Mouse (Mus musculus) bone marrow, adult 2 months (tissue): ENCODE data around the gene Vwa5b2.

ENCODE experiments used
- CTCF ChIP-seq: fragments of 200-500 bp; IDR thresholded peaks from 2 replicates; pipeline ENCODE4 v1.5.1; 2011; ENCODE audit warnings: low read length, control low read depth; ENCODE audit not compliant: control insufficient read depth, insufficient read depth
- POLR2A ChIP-seq: fragments of 200-500 bp; IDR thresholded peaks from 2 replicates; pipeline ENCODE4 v1.6.1; 2011; ENCODE audit warnings: low read depth, mild to moderate bottlenecking, control low read depth, low read length, borderline replicate concordance; ENCODE audit not compliant: control insufficient read depth

DNA sequence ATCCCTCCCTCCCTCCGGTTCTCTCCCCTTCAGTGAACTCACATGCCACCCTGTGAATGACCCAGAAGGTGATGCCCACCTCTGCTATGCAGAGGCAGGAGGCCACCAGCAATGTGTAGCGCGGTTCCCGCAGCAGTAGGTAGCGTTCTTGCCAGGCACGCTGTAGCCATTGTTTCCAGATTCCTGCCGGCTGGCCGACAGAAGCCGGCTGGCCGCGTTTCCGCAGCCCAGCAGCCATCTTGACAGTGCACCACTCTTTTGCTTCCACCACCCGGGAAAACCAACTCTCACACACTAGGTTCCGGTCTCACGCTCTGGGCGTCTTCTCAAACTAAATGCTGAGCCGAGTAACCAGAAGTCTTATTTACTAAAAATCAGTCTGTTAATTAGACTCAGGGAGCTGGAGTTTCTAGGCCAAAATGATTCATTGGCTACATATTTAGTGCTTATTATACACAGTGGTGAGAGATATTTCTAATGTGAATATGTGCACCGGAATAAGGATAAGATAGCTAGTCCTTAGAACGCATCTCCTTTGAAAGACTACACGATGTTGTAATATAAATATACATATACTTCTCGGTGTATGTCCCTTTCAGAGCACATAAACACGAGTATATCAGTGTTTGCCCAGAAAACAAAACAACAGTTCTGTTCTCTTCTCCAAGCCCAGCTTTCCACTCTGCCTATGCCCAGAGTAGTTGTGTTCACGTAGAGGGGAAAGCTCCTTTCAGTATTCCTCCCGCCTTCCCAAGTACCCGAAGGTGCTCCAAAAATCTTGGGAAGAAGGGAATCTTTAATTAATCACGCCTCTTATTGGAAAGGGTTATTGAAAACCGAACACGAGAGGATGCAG is 21.5 kb downstream of the Vwa5b2 start:
- TF ChIP-seq POLR2A (peak; percentile 96), CTCF (peak; percentile 21; the same call in 1 of the 2 replicates)
